Mouse (Mus musculus) embryo, embryonic 11.5 days (tissue): ENCODE results near the gene Hdac5.

Experiments used
- DNase-seq: peaks from one replicate; pipeline ENCODE4 v3.0.0-alpha.2; 2012; ENCODE audit warnings: low read depth, low spot score

Hdac5 gene

GRCm38 (mm10) chr11:102216056-102216885 is 13.7 kb downstream of the Hdac5 start:
- DNase-seq: no peak

DNA sequence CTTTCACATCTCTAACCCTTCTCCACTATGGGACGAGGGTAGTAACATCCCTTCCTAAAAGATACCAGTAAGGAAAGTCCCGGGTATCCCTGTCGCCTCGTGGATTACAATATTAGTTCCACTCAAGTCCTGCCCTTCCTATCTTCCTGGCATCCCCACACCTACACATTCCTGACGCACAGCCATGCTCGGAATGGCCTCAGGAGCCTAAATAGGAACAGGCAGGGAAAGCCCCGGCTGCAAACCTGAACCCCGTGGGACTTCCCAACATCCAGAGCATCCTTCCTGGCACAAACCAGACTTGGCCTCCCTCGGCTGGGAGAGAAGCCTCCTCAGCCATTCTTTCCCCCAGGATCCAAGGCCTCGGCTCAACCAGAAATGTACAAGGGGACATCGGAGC is 14.5 kb downstream of the Hdac5 start:
- DNase-seq: no peak

DNA sequence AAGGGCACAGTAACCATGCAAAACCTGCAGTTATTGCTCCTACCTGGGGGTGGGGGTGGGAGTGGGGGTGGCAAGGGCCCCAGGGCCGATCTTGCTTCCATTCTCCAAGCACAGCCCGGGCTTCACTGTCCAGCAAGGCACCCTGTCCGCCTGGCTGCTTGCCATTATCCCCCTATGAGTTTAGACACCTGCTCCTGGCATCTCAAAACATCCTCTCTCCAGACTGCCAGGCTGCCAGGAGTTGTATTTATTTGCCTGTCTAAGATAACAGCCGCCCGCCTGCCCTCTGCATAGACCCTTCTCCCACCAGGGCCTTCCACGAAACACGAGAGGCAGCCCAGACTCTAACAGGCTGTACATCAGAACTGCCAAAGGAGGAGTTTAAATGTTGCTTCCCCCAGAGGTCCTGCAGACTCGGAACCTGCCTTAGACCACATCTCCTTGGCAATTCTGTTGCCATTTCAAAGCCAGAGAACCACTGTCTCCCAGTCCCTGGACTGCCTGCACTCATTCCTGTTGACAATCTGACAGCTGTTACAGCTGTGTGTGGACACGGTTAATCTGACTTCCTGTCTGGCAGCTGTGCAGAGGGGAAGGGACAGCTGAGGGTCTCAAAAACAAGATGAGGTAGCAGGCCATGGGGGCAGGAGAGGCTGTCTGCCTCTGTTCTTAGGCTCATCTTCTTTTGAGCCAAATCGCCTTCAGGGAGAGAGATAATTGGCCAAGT is 15.4 kb downstream of the Hdac5 start:
- no peak for DNase-seq

DNA sequence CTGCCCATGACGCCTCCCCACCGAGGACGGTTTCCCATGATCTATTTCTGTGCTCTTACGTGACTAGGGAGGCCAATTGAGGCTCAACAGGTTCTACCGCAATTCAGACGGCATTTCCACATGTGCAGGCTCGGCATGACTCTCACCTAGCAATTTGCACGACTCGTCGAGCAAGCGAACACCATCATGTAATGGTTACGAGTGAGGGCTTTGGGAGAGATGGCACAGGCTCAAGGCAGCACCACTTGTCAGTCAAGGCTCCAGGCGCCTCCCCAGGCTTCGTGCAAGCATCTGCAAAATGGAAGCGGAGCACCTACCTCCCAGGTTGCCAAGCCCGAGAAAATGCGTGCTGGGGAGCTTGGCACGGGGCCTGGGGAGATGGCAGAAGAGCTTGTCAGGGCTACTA is 18.0 kb downstream of the Hdac5 start:
- DNase-seq: no peak

DNA sequence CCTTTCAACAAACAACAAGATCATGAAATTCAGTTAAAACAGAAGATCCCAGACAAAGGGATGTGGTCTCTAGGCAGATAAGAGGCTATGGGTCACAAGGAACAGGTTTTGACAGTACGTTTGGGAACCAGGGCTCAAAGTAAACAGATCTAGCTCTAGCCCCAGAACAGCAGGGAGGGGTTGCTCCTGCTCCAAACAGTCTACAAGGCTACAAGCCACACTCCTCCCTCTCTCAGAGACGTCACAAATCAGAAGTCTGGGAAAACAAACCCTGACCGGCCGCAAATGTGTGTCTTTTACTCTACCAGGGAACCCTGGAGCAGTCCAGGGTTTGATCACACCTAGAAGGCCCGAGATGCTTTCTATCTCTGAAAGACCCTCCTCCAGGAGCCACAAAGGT is 19.0 kb downstream of the Hdac5 start:
- no peak for DNase-seq

- DNase-seq: no peak
Measured at GRCm38 (mm10) chr11:102210185-102210584, 19.8 kb downstream of the Hdac5 start.

DNA sequence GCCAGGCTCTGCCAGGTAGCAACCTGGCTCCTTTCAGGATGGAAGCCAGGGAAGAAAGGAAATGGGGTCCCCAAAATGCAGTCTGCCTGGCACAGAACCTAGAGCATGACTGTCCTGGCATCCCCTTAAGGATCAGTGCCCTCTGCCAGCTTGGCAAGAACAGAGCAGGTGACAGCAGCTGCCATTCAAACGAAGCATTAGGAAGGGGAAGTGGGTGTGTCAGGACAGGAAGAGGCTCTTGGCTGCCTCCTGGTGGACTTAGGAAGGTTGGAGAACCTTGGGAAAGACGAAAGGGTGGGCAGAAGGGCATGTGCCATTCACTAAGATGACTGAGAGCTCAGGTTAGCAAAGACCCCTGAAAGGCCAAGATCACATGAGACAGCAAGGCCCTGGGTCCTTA is 20.2 kb downstream of the Hdac5 start:
- DNase-seq: no peak

DNA sequence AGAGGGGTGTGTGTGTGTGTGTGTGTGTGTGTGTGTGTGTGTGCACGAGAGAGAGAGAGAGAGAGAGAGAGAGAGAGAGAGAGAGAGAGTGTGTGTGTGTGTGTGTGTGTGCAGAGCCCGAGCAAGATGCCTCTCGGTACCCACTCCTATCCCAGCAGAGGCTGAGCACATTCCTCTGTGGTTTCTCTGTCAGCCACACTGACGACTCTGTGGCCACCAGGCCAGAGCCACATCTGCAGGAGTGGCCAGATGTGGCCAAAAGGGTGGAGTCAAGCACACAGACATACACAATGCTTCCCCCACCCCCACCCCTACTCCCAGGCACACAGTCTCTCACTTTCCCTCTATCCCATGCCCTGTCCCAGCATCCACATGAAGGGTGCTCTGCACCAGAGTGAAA is 21.1 kb downstream of the Hdac5 start:
- no peak for DNase-seq

- DNase-seq: no peak
Measured at GRCm38 (mm10) chr11:102207825-102208777, 21.9 kb downstream of the Hdac5 start.

DNA sequence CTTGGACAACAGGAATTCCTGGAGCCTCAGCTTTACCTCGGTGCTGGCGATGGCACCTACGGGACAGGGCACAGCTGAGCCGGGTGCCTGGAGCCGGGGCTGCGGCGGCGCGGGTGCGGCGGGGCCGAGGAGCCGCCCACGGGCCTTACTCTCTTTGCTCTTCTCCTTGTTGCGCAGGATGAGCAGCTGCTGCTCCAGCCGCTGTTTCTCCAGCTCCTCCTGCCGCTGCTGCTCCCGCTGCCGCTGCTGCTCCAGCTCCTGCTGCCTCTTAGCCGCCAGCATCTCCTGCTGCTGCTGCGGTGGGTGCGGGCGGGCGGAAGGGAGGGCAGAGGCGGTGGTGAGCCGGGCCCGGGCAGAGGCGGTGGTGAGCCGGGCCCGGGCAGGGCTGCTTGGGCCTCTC is 23.5 kb downstream of the Hdac5 start:
- no peak for DNase-seq

DNA sequence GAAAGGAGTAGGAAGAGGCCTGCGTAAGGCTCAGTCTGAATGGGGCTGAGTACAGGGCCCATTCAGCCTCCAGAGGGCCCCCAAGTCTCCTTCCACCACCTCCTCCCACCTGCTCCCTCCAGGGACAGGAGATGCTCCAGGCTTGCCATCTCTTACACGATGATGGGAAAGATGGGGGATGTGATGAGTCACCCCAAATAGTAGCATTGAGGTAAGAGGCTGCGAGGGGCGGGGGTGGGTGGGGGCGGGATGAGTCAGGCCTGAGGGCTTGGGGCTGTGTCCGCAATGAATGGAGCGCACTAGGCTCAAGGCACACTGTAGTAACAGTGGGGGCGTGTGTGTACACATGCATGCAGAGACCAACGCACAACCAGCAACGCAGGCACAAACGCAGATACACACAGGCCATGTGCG is 28.6 kb downstream of the Hdac5 start:
- no peak for DNase-seq

GRCm38 (mm10) chr11:102199856-102200255 is 30.1 kb downstream of the Hdac5 start:
- no peak for DNase-seq

DNA sequence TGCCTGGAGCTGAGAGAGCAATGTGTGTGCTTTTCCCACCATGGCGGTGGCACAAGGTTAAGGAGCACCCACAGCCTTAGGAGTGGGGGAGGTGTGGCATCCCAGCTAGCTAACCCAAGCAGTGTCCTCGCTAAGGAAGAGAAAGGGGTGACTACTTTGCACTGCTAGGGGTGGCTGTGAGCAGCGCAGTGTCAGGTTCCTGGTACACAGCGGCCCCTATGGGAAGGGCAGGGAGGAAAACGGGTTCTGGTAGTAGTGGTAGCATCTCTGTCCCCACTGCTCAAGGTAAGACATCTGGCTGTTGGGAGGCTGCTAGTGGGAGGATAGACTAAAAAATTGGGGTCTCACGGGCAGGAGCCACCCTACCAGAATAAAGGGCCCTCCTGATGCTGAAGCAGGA is 31.7 kb downstream of the Hdac5 start:
- DNase-seq: no peak

GRCm38 (mm10) chr11:102196018-102196797 is 33.8 kb downstream of the Hdac5 start:
- DNase-seq: no peak

- DNase-seq: no peak
Measured at GRCm38 (mm10) chr11:102193657-102194440, 36.1 kb downstream of the Hdac5 start.

DNA sequence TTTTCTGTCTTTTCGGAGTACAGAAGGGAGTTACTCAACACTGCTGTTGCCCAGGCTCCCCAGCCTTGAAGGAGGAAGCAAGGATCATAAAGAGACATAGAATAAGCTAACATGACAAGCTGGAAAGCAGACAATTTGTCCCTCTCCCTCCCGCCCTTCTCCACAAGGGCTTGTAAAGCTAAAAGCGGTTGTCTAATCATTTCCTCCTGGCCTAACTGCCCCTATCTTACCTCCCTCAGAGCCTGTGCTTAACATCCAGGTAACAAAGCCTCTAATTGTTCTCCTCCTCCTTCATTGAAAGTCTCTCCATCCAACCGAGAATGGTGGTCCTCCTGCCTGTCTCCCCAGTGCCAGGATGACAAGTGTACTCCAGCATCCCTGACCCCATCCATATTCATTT is 39.1 kb downstream of the Hdac5 start:
- DNase-seq: no peak

DNA sequence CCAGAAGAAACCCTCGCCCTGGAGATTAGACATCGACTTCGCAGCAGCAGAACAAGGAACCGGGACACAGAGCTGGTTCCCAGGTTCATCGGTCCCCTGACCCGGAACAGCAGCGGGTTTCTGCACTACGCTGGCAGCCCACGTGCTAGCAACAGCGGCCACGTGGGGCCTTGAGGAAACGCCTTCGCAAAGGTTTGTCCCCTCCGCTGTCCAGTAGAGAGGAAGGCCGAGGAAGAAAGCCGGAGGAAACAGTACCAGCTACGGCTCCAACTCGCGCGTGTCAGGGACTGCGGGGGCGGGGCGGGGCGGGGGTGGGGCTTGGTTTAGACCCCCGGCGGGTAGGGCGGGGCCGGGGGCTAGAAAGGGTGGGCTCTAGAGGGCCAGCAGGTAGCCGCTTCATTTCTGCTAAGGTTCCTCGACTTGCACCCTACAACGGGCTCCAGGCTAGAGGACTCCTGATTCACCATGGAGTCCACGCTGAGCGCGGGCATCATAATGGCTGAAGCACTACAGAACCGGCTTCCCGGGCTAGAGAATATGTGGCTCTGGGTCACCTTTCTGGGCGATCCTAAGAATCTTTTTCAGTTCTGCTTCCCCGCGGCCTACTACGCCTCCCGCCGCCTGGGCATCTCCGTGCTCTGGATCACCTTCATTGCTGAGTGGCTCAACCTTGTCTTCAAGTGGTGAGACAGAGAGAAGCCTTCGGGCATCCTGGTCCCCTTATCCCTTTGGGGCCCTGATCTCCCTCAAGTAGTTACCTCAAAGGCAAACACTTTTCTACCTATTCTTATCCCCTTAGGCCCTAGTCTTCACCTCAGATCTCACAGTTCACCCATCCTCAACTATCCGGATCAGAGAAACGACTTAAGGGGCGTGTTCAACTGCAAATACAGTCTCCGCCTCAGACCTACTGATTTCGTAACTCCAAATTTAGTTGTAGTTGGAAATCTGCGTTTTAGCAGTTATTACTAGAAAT is 40.2 kb downstream of the Hdac5 start, which contains the start of gene G6pc3:
Gene G6pc3 (plus strand): TSS at position 160 of the 976 bp plus-strand sequence.
- peak; percentile 74 for DNase-seq

GRCm38 (mm10) chr11:102188980-102189379 is 41.0 kb downstream of the Hdac5 start:
- no peak for DNase-seq

DNA sequence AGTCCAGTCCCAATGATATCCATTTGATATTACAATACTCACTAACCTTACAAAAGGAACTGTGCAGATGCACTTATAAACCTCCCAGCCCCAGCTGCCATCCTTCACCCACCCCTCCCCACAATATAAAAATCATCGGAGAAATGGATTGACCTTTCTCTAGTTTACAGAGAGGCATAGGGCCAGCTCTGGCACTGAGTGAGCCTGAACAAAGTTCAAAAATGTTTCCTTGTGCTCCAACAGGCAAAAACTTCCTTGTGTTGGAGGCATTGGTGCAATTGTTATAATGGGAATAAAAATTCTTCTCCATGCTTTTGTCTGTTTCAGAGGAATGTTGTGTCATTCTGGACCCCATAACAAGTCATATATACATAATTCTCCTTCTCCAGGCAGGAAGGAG is 43.7 kb downstream of the Hdac5 start:
- no peak for DNase-seq
